Mouse (Mus musculus) 3T3-L1 (cell line): ENCODE data around the gene Dot1l.

Experiments used
- DNase-seq: peaks from one replicate; pipeline ENCODE4 v3.0.0-alpha.2; 2015; ENCODE audit warnings: low read depth, low spot score

Gene Dot1l

GRCm38 (mm10) chr10:80757717-80758116, 2.7 kb downstream of the Dot1l start:
- DNase-seq: peak; percentile 90

GRCm38 (mm10) chr10:80758651-80759050, 3.6 kb downstream of the Dot1l start:
- peak; percentile 56 for DNase-seq

GRCm38 (mm10) chr10:80760596-80761524, 5.9 kb downstream of the Dot1l start:
- no peak for DNase-seq

- no peak for DNase-seq
Observed at GRCm38 (mm10) chr10:80761821-80762220, 6.8 kb downstream of the Dot1l start.

- DNase-seq: peak; percentile 42
Observed at GRCm38 (mm10) chr10:80763502-80763901, 8.5 kb downstream of the Dot1l start.

GRCm38 (mm10) chr10:80765746-80766145, 10.7 kb downstream of the Dot1l start:
- DNase-seq: no peak

- DNase-seq: no peak
Observed at GRCm38 (mm10) chr10:80766161-80766815, 11.3 kb downstream of the Dot1l start.

GRCm38 (mm10) chr10:80768365-80768764, 13.4 kb downstream of the Dot1l start:
- DNase-seq: no peak

- DNase-seq: no peak
Observed at GRCm38 (mm10) chr10:80773816-80774215, 18.8 kb downstream of the Dot1l start.

- peak; percentile 90 for DNase-seq
Observed at GRCm38 (mm10) chr10:80774549-80774948, 19.5 kb downstream of the Dot1l start.

GRCm38 (mm10) chr10:80774981-80775380, 20.0 kb downstream of the Dot1l start:
- DNase-seq: no peak

GRCm38 (mm10) chr10:80775731-80776130, 20.7 kb downstream of the Dot1l start:
- DNase-seq: no peak

GRCm38 (mm10) chr10:80776358-80776869, 21.4 kb downstream of the Dot1l start:
- peak; percentile 51 for DNase-seq

GRCm38 (mm10) chr10:80777123-80777522, 22.1 kb downstream of the Dot1l start:
- DNase-seq: no peak

GRCm38 (mm10) chr10:80779565-80779964, 24.6 kb downstream of the Dot1l start:
- DNase-seq: peak; percentile 38

GRCm38 (mm10) chr10:80784302-80784701, 29.3 kb downstream of the Dot1l start:
- no peak for DNase-seq

- DNase-seq: no peak
Observed at GRCm38 (mm10) chr10:80784871-80785270, 29.9 kb downstream of the Dot1l start.

GRCm38 (mm10) chr10:80785963-80786362, 31.0 kb downstream of the Dot1l start:
- no peak for DNase-seq

- no peak for DNase-seq
Observed at GRCm38 (mm10) chr10:80787517-80787916, 32.5 kb downstream of the Dot1l start.

GRCm38 (mm10) chr10:80790761-80791404, 35.9 kb downstream of the Dot1l start:
- DNase-seq: no peak

GRCm38 (mm10) chr10:80791476-80792174, 36.6 kb downstream of the Dot1l start:
- DNase-seq: no peak
